Mouse (Mus musculus): ENCODE measurements at regions not wholly inside any gene's neighbourhood (a gene's known extent, or its start where the extent isn't known, plus 50 kb on each side); places are given as distances from the start of the nearest gene placed in this dataset.

- H3K4me3 ChIP-seq, result no peak overlapping the region
- H3K9me3 ChIP-seq, result no peaks in the 10 kb centered on the region
- WGBS, result 90% methylated on average over 2 of the region's 2 CpGs
- H3K27me3 ChIP-seq (ENCODE audit: insufficient read depth, poor library complexity, severe bottlenecking), result no peaks in the 10 kb centered on the region
- no peaks in the 10 kb centered on the region for H3K36me3 ChIP-seq
- H3K27ac ChIP-seq, result no peak overlapping the region
- H3K4me1 ChIP-seq (replicated peaks), result no peaks in the 10 kb centered on the region
- DNase-seq (ENCODE audit: low spot score), result no peak
Observed at GRCm38 (mm10) chr16:47938000-47938399, 345.5 kb upstream of the Dppa4 start.

All from hindbrain, embryonic 10.5 days (tissue).